Mouse (Mus musculus): ENCODE data around the gene AA467197. TPM values are rescaled to one million over a fixed set of nuclear protein-coding genes. Genes with fewer than 3 reads are reported as not detected.

AA467197 gene
- total RNA-seq (2021) = 0.70 TPM in 1 of 2 replicates, not detected in the other
- long read RNA-seq = 0 reads

DNA sequence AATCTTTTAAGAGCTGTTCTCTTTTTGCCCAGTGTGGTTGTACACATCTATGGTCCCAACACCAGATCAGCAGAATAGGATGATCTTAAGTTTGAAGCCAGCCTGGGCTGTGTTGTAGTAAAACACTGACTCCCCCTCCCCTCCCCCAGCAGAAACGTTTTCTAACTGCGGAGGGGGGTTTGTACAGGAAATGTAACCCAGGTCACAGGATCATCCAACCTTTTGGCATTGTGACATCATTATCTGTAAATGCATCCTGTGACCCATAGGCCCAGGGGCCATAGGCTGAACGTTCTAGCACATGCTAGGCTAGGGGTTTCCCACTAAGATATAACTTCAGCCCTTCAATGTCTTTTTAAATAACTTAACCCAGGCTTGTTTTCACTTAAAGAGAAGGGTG is at the start of gene AA467197:
TSS of gene AA467197 (plus strand) at position 301 of the 400 bp plus-strand sequence.
- DNase-seq = no peak

DNA sequence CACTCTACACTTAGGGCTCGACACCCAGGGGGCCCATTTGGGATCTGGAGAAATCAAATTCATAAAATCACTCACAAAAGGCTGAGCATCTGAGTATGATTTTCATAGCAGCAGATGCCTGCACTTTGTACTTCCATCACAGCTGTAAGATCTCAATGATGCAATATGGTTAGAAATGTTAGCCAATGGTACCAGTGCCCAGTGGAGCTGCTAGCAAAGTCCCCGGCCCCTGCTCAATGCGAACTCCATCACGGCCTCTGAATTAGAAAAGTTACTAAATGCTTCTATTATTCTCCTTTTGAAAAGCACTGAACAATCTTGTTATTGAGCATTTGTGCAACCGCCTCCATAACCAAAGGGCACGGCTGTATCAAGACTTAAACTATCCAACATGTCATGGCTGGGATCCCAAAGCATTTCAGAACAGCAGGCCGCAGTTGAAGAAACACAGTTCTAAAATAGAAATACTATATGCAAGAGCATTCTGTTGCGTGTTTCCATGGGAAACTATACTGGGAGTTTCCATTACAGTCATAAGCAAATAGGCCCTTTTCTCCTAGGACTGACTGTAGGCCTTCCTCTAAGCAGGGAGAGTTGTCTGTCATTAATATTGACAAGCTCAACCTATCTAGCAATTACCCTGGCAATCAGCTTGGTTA is 48.8 kb upstream of the AA467197 start:
- no peak for DNase-seq

DNA sequence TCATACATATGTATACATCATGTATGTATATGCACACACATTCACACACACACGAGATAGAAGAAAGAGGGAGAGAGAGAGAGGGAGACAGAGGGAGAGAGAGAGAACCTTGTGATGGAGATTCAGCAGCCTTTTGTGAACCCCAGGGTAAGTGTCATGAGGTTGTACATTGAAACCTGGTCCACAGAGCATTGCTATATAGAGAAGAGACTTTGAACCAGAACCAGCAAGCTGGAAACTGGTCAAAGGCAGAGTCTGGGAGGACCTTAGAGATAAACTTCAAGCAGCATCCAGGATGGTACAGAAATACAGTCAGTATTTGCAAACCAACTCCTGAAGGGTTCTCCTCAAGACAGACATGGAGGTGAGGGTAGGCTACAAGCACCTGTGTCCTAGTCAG is 46.4 kb upstream of the AA467197 start:
- DNase-seq = no peak

DNA sequence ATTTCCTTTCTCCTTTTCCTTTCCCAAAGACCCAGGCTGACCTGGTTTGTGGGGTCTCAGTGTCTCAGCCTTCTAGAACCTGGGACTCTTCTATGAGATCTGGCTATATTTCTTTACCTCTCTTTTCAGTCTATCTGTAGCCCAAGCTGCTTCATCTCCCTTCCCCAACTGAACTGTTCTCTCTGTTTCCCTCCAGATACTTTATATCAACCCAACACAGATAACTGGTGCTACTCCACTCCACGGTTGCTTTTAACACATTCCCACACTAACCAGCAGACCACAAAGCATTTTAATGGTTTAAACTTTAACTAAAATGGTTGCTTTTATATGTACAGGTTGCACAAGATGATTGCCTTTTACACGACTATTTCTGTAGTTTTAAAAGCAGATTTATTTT is 45.6 kb upstream of the AA467197 start:
- DNase-seq = no peak

DNA sequence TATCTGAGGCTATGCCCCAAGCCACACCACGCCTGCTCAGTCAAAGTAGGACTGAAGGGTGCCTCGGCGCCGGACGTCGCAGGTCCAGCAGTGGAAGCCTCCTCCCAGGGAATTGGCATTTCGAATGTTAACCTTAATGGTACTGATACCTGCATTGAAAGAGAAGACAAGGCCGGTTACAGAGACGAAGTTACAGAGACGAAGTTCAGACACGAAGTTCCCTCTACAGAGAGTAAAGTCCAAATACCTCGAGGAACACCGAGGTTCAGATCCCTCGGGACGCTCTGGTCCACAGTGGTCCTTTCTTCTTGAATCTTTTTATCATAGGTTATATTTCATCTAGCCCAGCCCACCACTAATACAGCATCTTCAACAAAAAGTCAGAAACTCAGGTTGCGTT is 41.3 kb upstream of the AA467197 start:
- no peak for DNase-seq

DNA sequence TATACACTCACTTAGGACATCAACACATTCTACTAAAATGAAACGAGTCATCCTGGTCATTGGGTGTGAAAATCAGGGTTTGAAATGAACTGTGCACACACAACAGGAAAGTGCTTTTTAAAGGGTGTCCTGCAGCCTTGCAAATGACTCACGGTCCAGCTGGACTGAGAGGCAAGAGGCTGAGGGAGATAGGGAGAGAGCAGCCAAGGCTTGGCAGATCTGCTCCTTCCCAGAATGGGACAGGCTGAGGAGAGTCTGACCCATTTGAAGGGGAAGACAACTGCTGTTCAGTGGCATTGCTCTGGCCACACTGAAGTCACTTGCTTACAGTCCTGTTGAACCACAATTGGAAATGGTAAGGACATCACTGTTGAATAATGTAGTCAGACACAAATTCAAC is 37.0 kb upstream of the AA467197 start:
- DNase-seq = no peak

DNA sequence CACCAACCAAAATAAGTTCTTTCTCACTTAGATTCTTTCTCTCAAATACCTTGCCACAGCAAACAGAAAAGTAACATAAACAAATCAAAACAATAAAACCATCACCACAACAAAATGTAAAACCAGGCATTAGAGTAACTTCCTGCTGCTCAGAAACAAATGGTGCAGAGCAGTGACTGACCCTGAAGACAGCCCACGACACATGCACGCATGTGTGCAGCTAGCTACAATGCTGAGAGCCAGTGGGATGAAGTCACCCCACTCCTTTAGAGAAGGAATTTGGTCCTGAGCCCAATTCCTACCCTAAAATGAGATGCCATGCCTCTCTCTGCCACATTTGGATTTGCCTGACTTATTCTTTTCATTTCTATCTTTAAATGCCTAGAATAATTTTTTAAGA is 35.4 kb upstream of the AA467197 start:
- DNase-seq = no peak

DNA sequence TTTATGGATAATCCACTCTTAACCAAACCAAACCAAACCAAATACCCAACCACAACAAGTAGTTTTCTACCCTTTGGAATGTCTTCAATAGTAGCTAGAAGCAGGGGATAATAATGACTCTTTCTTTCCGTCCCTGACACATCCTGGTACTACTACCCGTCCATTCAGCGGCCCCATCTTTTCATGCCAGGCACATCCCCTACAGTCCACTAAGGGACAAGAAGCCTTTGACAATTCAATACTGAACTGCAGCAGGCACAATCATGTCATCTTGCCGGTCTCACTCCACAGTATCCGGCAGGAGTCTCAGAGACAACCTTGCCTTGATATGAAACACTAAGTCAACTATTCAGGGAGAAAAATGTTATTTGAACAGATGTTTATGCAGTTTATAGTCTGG is 31.0 kb upstream of the AA467197 start:
- DNase-seq = no peak

DNA sequence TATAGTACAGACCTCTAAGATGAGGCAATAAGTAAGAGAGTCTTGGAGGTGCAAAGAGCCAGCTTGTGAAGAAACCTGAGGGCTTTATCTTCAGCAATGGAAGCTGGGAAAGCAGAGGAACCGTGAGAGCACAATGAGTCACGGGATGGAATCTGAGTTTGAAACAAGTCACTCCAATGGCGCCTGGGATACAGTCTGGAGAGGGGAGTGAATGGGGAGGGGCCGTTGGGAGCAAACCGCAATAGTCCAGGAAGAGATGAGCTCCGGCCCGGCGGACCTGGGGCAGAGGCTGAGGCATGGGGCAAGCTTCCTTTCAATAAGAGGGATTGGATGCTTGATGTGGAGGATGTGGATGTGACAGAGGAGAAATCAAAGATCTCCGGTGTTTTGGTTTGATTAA is 28.0 kb upstream of the AA467197 start:
- no peak for DNase-seq

DNA sequence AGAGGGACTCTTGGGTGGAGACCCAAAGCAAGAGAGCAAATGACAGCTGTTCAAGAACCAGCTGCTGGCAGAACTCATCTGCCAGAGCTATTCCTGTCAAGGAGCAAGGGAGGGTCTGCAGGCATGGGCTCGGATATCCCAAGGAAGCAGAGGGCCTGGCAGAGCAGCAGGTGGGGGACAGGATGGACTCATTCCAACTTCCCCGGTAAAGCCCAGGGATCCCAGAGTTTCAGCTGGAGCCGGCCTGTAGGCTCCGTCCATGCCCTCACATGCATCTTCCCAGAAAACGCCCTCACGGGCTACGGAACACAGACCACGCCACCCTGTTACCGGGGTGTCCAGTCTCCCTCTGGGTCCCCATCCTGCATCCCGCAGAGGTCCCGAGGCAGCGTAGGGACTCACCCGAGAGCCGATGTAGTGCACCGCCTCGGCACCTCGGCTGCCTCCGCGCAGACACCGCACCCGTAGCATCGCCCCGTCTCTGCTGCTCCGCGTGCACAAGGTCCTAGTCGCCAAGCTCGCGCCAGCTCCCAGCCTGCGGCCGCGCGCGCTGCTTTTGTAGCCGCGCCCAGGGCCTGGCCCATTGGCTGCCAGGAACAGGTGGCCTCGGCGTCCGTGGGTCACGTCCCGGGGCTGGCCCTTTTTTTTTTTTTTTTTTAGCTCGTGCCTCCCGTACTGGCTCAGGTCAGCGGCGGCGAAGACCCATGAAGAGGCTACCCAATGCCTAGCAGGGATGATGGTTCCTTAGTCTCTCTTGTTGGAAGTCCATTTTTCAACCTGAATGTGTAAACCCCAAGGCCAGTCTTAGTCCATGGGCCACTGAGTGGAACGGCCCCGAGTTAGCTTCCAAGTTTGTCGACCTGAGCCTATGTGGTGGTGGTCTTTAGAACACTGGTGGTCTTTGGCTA is 25.8 kb upstream of the AA467197 start, which contains the start of gene Gatm:
TSS of gene Gatm (minus strand) at position 558 of the 908 bp plus-strand sequence.
- DNase-seq = peak; percentile 67

DNA sequence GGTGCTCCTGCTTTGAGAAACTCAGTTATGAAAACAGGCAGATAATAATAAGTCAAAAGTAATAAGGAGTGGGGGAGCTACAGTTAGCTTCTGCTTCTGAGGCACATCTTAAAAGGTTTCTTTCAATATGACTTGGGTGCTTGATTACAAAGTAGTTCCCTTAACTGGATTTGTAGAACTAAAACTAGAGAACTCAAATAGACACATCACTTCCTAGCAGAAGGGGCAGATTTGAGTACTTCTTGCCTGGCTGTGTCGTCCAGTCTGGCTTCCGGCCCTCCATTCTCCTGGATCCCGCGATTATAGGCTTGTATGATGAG is 25.2 kb upstream of the AA467197 start:
- no peak for DNase-seq

DNA sequence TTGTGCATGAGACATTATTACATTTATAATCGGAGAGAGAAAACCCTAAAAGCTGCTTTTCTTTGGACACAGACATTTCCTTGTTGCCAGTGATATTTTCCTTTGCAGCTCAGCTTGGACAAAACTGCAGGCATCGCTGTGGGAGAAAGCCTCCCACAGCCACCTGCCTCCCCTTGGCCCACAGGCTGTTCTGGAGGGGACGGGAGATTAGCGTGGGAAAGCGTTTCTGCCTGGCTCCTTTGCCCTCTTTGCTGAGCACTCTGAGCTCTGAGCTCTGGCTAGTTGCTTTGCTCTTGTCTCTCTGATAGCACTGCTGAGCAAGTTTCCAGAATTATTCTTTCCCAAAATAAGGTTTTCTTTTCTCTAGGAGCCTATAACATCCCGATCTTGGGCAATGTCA is 20.5 kb upstream of the AA467197 start:
- DNase-seq = no peak

DNA sequence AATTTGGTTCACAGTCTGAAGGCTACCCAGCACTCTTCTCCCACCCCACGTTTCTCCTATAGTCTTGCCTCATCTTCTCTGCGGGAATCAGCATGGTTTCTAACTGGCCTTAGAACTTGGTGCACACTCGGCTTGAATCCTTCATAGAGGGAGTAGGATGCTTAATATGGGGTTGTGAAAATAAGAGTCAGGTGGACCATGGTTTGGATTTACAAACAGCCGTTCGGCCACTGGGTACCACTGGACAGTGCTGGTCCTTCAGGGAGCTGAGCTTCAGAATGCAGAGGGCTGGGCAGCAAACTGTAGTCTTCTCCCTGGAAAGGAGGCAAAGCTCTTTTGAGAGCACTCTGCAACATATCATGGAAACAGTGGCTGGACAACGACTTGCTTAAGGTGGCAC is 19.0 kb upstream of the AA467197 start:
- no peak for DNase-seq

DNA sequence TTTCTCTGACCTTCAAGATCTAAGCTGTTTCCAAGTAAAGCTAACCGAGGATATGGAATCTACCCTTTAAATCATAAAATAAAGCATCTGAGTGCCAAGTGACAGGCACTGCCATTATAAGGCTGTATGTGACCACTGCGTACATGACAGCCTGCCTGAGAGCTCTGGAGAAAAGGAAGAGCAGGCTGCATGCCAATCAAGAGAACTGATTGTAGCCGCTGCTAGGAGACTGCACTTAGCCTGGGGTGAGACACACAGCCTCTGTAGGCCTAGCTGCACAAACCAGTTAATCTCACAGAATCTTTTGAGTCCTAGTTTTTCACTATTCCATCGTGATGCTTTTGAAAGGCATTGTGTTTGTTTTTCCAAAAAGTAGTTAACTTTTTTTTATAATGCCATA is 18.1 kb upstream of the AA467197 start:
- no peak for DNase-seq

DNA sequence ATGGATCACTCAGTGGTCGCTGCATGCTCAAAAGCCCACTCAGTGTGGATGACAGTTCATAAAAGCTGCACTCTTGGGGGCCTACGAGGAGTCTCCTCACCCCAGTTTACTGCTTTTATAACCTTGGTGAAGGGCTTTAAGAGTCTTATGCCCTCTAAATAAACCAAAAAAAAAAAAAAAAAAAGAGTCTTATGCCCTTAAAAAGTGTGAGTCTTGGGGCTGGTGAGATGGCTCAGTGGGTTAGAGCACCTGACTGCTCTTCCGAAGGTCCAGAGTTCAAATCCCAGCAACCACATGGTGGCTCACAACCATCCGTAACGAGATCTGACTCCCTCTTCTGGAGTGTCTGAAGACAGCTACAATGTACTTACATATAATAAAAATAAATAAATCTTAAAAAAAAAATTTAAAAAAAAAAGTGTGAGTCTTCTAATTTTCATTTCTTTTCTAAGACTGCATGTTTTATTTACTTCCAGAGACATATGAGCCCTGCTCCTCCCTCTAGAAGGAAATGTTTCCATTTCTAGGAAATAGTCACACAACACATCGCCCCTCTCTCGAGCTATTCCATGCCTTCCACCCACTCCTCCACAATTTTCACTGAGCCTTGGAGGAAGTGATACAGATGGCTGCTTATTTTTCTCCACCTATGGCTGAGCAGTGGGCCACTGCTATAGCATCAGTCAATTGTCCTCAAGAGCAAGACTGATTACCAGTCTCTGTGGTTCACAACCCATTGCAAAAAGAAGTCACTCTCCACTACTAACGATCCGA is 15.3 kb upstream of the AA467197 start:
- DNase-seq = no peak

DNA sequence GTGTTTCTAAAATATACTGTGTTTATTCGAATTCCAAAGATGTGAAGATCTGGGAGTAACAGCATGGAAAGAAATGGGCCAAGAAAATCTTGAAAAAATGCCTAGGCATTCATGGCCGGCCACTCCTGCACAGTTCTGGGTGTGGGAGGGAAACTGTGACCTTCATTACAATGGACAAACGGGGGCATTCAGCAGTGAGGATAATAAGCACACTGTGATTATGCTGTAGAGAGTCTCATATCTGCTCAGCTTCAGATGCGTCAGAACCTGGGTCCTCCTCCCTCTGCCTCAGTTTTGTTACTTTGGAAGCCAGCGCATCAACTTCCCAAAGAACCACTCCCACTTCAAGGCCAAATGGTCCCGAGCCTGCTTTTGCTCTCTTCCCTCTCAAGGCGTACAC is 10.9 kb upstream of the AA467197 start:
- no peak for DNase-seq

DNA sequence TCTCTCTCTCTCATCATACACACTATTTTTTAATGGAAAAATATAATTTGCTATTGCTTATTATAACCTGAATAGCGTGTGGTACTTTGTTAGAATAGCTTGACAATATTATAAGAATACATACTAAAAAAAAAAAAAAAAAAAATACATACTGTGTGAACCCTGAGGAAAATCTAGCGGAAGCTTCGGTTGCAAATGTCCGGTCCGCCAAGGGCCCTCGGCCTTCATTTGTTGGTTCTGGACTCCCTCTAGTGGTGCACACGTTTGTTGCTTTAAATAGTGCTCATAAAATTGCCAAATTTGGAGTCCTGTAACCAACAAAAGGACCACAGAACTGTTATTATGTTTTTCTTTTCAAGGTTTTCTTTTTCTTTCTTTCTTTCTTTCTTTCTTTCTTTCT is 7.8 kb upstream of the AA467197 start:
- peak; percentile 61 for DNase-seq

DNA sequence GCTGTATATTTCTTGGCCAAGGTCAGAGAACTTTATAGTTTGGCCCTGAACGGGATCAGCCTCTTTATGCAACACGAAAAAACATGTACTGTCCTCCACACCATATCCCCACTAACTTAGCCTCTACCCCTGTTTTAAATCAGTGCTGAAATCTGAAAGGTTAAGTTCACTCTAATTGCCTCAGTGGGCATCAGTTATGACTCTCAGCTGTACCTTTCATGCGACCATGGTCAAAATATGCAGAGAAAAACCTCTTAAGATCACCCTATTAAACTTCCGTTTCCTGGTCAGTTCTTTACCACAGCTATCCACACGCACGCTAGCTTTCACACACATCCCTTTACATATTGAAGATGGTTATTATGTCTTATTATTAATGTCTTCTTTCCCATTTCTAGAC is 6.9 kb upstream of the AA467197 start:
- DNase-seq = no peak

DNA sequence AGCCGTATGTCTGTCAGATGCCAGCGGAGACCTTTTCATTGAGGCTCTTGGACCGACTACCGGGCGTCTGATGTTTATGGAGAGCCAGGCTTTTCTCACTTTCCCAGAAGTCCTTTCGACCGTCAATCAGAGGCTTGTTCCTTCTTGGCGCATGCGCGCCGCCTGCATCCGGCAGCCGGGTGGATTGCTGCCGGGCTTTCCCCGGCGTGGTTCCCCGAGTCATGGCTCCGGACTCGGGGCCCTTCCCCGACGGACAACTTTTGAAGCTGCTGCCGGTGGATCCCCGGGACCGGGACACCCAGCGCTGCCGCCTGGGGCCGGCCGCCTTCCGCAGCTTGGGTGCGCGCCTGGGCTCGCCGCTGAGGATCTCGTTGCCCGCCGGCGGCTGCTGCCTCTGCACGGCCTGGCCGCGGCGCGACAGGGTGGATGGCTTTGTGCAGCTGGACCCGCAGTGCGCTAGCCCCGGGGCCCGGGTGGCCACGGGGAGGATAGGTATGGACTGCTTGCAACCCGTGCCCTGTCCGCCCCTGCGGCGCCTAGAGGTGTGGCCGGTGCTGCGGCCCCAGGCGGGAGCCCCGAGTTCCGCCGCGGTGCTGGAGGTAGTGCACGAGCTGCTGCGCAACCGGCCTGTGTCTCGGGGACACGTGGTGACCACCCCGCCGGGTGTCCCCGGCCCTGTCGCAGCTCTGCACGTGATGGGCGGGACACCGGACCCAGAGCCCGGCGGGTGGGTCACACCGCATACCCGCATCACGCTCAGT is 6.1 kb upstream of the AA467197 start:
- DNase-seq = peak; percentile 87

DNA sequence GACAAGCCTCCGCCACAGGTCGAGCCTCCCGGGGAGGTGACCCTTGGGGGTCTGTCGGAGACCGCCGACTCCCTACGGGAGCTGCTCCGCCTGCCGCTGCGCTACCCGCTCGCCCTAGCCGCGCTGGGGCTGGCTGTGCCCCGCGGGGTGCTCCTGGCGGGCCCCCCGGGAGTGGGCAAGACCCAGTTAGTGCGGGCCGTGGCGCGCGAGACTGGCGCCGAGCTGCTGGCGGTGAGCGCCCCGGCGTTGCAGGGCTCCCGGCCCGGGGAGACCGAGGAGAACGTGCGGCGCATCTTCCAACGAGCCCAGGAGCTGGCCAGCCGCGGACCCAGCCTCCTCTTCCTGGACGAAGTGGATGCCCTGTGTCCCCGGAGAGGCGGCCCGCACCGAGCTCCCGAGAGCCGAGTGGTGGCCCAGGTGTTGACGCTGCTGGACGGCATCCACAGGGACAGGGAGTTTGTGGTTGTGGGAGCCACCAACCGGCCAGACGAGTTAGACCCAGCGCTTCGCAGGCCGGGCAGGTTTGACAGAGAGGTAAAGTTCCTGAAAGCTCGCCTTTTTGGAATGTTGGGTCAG is 5.5 kb upstream of the AA467197 start:
- DNase-seq = peak; percentile 45

DNA sequence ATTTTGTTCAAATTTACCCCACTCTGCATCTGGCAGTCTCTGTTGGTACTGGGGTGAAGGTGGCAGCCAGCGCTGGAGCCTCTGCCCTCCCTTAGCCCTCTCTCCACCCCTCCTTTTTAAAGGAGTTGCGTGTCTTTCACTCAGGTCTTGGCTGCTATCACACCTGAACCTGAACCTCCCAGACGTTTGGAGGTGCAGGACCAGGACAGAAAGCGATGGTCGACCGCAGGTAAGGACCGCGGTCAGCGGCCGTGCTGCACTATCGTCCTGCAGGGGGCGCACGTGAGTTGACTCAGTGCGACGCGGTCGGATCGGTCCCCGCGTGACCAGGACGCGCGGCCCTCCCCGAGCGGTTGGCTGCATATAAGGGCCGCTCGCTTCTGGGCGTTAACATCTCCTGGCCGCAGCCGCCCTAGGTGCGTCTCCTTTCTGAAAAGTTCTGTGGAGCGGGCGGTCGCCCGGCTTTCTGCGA is 776 bp downstream of the AA467197 start:
- DNase-seq = peak; percentile 86

DNA sequence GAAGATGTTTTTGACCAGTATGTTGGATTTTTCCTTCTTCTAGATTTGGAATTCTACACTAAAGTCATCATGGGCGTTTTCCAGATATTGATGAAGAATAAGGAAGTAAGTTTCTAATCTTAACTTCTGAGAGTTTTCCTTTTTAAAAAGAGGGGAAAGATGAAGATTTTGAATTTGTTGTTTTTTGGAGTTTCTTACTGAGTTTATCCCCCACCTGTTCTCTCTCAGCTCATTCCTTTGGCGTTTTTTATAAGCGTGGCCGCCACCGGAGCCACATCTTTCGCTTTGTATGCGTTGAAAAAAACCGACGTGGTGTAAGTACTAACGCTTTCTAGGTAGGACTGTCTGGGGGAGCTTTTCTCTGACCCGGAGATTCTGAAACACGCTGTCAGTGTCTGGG is 1.2 kb downstream of the AA467197 start:
- no peak for DNase-seq
